Mouse (Mus musculus) ZHBTc4 (cell line): ENCODE measurements around the gene Xbp1.
"Not testable (repeated sequence)": the region's sequence is repeated elsewhere in the genome, so short reads cannot be mapped to it uniquely, and the experiment has no call there.

Experiments used
- DNase-seq: peaks from one replicate; pipeline ENCODE4 v3.0.0-alpha.2; 2011; ENCODE audit warnings: low read depth, low spot score

The Xbp1 gene

GRCm38 (mm10) chr11:5520412-5521265, at the start of gene Xbp1:
Gene Xbp1 (plus strand): TSS chr11:5520659.
- DNase-seq, result peak; percentile 95

GRCm38 (mm10) chr11:5474130-5474529, 46.3 kb upstream of the Xbp1 start:
- DNase-seq, result peak; percentile 82

- not testable (repeated sequence) for DNase-seq
Measured at GRCm38 (mm10) chr11:5475556-5476118, 44.8 kb upstream of the Xbp1 start.

- no peak for DNase-seq
Measured at GRCm38 (mm10) chr11:5476806-5477205, 43.7 kb upstream of the Xbp1 start.

DNA sequence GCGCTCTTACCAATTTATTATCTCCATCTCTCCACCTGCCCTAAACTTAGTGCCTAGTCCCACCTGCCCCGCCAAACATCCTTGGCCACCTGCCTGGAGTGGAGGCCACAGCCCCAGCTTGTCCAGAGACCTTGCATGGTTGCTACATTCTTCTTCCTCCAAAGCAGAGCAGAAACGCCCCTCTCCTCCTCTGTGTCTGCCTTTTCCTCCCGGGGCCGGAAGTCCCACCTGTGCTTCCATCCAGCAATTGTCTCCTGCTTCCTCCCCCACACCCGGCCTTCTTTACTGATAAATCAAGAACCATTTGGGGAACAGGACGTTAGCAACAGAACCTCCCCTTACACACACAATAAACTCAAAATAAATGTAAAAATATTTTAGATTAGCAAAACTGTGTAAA, 42.3 kb upstream of the Xbp1 start:
- DNase-seq, result peak; percentile 77

DNA sequence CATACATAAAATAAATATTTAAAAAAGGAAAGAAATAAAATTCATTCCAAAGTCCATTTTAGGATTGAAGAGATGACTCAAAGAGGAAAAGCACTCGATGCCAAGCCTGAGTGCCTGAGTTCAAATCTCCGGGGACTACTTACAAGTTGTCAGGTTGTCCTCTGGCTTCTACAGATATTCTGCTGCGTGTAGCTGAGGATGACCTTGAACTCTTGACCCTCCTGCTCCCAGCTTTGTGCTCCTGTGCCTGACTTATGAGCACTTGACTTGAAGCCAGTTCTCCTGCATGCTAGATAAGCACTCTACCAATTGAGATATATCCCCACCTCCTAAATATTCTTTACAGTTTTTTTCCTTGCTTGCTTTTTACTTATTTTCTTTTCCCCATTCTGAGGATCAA, 41.6 kb upstream of the Xbp1 start:
- peak; percentile 48 for DNase-seq

DNA sequence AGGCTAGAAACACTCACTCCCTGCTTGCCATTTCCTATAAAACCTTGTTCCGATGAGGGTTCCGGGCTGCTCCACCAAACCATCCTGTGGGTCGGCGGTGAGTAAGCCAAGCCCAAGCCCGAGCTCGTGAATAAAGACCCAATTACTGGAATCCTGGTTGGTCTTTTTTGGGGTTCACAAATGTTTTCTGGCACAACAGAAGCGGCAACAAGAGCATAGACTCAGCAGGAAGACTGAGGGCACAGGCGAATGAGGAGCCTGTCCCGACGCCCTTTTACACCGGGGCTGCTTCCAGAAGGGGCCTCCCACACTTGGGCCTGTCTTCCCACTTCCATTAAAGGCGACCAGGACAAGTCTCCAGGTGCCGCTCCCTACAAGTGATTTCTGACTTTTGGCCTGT, 37.9 kb upstream of the Xbp1 start:
- no peak for DNase-seq

DNA sequence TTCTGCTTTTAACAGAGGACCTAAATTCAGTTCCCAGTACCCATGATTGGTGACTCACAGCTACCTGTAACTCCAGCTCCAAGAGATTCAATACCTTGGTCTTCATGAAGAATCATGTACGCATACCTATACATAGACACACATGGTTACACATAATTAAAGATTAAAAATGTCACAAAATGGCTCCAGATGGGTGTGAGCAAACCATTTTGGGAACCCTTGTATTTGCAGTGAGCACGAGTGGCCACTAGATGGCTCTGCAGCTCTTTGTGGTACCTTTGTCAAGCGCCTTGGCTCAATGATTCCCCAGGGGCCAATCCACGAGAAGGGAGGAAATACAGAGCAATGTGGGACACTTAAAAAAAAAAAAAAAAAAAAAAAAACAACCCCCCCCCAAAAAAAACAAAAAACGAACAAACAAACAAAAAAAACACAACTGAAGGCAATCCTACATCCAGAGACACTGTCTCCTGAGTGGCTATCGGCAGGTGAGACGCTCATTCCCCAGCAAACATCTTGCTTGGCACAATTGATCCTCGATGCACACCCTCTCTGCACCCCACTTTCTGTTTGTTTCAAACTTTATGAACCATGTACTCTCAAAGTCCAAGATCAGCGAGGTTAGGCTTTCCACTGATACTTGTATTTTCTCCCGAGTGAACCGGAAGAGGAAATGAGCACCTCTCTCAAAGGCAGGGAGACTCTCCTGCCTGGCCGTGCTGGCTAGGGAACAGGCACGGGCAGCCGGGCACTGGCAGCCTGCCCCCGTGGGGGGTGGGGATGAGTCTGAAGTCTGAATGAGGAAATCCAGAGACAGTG, 35.1 kb upstream of the Xbp1 start:
- peak; percentile 92 for DNase-seq

GRCm38 (mm10) chr11:5489433-5489832, 31.0 kb upstream of the Xbp1 start:
- DNase-seq, result peak; percentile 85

GRCm38 (mm10) chr11:5490989-5491656, 29.3 kb upstream of the Xbp1 start:
- DNase-seq, result no peak

GRCm38 (mm10) chr11:5491912-5492311, 28.5 kb upstream of the Xbp1 start:
- no peak for DNase-seq

DNA sequence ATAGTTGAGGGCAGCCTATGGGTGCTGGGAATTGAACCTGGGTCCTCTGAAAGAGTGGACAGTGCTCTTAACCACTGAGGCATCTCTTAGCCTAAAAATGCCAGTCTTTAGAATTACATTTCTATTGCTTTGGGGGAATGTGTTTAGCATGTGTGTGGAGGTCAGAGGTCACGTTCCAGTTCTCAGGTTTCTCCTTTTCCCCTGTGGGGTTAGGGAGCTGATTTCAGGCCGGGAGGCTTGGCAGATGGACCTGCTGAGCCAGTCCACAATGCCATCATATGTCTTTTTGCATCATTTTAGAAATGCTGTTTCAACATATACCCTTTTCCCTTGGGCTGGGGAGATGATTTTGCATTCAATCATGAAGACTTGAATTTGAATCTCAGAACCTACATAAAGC, 26.6 kb upstream of the Xbp1 start:
- no peak for DNase-seq

GRCm38 (mm10) chr11:5495286-5495832, 25.1 kb upstream of the Xbp1 start:
- peak; percentile 77 for DNase-seq

- peak; percentile 91 for DNase-seq
Measured at GRCm38 (mm10) chr11:5495906-5496305, 24.6 kb upstream of the Xbp1 start.

GRCm38 (mm10) chr11:5496559-5497248, 23.8 kb upstream of the Xbp1 start:
- DNase-seq, result peak; percentile 81

DNA sequence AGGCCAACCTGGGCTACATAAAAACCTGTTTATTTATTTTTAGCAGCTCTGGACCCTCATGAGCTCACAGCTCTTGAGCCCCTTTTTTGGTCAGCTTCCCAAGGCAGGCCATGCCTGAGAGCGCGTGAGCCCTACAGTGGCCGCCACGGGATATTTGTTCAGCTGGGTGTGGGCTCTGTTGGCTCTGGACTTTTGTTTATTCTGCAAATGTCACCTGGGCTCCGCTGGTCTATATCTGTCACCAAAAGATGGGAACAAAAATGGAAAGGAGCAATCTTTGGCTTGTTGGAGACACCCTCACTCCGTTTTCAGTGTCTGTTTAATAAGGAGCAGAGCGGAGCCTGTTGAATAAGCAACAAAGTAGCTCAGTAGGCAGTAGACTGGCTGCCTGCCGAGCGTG, 22.0 kb upstream of the Xbp1 start:
- no peak for DNase-seq

GRCm38 (mm10) chr11:5498931-5499661, 21.4 kb upstream of the Xbp1 start:
- DNase-seq, result peak; percentile 64

DNA sequence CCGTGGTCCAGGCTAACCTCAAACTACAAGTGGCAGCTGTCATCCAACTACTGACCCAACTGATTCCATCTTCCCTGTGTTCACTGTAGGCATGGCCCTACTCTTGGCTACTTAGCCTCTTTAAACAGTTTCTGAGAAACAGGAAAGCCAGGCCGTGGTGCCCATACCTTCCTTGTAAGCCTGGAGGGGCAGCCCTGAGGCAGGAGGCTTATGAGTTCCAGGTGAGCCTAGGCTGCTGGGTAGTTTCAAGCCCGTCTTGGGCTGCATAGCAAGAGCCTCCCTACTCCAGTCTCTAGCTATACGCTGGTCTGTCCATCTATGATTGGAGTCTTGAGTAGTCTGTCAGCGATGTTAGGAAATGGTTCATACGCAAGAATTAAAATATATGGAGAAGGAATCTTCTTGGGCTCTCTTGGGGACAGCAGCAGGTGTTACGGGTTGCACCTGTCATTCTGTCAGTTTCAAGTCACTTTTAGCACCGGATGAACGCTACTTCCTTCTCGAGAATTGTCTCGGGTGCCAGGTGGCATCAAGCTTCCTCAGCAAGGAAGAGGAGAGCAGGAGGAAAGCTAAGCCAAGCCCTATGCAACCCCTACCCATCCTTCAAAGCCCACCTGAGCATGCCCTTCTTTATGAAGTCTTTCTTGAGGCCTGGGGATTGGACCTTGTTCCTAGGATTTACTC, 20.4 kb upstream of the Xbp1 start:
- DNase-seq, result no peak

- no peak for DNase-seq
Measured at GRCm38 (mm10) chr11:5500903-5501741, 19.3 kb upstream of the Xbp1 start.
